Mouse (Mus musculus) activated CD4-positive, CD25-positive, alpha-beta regulatory T cell, adult 4 months (primary cell): Measurements from ENCODE around the gene Fign. TPM values are rescaled to one million over a fixed set of nuclear protein-coding genes. Genes with fewer than 3 reads are reported as not detected.

Experiments used
- ATAC-seq: one replicate; pipeline ENCODE4 v1.8.0; 2017
- polyA plus RNA-seq, 2 experiments: library from polyadenylated mRNA; unstranded; fragments of 100-300 nt; shearing (Covaris generic); gene quantifications; one replicate each; pipeline ENCODE4 v1.2.1; 2017

The Fign gene
- polyA plus RNA-seq: under 1 TPM in 1 of 2 experiments, not detected in 1; 0.12 TPM

GRCm38 (mm10) chr2:64097937-64098617 lies at the start of gene Fign:
TSS of gene Fign (minus strand) at chr2:64098038.
- no peak for ATAC-seq

- no peak for ATAC-seq
Measured at GRCm38 (mm10) chr2:64133597-64133996, 35.8 kb upstream of the Fign start.

GRCm38 (mm10) chr2:64120495-64120894 lies 22.7 kb upstream of the Fign start:
- ATAC-seq: no peak

GRCm38 (mm10) chr2:64116613-64117012 lies 18.8 kb upstream of the Fign start:
- ATAC-seq: no peak

GRCm38 (mm10) chr2:64111133-64111532 lies 13.3 kb upstream of the Fign start:
- ATAC-seq: no peak

- no peak for ATAC-seq
Measured at GRCm38 (mm10) chr2:64109860-64110259, 12.0 kb upstream of the Fign start.

GRCm38 (mm10) chr2:64108040-64108439 lies 10.2 kb upstream of the Fign start:
- ATAC-seq: no peak

GRCm38 (mm10) chr2:64098618-64099320 lies 931 bp upstream of the Fign start:
- no peak for ATAC-seq

GRCm38 (mm10) chr2:64096721-64097411 lies 972 bp downstream of the Fign start:
- no peak for ATAC-seq

GRCm38 (mm10) chr2:64096176-64096575 lies 1.7 kb downstream of the Fign start:
- no peak for ATAC-seq

- ATAC-seq: no peak
Measured at GRCm38 (mm10) chr2:64095561-64095960, 2.3 kb downstream of the Fign start.

GRCm38 (mm10) chr2:64093087-64093486 lies 4.8 kb downstream of the Fign start:
- ATAC-seq: no peak

- ATAC-seq: no peak
Measured at GRCm38 (mm10) chr2:64083853-64084427, 13.9 kb downstream of the Fign start.

- ATAC-seq: no peak
Measured at GRCm38 (mm10) chr2:64079765-64080164, 18.1 kb downstream of the Fign start.

- ATAC-seq: no peak
Measured at GRCm38 (mm10) chr2:64078551-64078950, 19.3 kb downstream of the Fign start.

- ATAC-seq: no peak
Measured at GRCm38 (mm10) chr2:64077846-64078245, 20.0 kb downstream of the Fign start.

- no peak for ATAC-seq
Measured at GRCm38 (mm10) chr2:64075873-64076272, 22.0 kb downstream of the Fign start.

GRCm38 (mm10) chr2:64074602-64075389 lies 23.0 kb downstream of the Fign start:
- no peak for ATAC-seq

- no peak for ATAC-seq
Measured at GRCm38 (mm10) chr2:64072158-64072557, 25.7 kb downstream of the Fign start.

- no peak for ATAC-seq
Measured at GRCm38 (mm10) chr2:64069950-64070695, 27.7 kb downstream of the Fign start.

- no peak for ATAC-seq
Measured at GRCm38 (mm10) chr2:64065511-64065910, 32.3 kb downstream of the Fign start.

- no peak for ATAC-seq
Measured at GRCm38 (mm10) chr2:64059477-64059876, 38.4 kb downstream of the Fign start.
